Mouse (Mus musculus) lung, adult 2 months (tissue): ENCODE results near the gene Dusp1.

Experiments used
- CTCF ChIP-seq: fragments of 200-500 bp; IDR thresholded peaks from 2 replicates; pipeline ENCODE4 v1.5.1; 2011; ENCODE audit warnings: mild to moderate bottlenecking, low read length, control low read depth; ENCODE audit not compliant: insufficient read depth
- POLR2A ChIP-seq: fragments of 200-500 bp; IDR thresholded peaks from 2 replicates; pipeline ENCODE4 v1.6.1; 2011; ENCODE audit warnings: low read depth, mild to moderate bottlenecking, control low read depth, low read length, borderline replicate concordance; ENCODE audit errors: extremely low read depth

DNA sequence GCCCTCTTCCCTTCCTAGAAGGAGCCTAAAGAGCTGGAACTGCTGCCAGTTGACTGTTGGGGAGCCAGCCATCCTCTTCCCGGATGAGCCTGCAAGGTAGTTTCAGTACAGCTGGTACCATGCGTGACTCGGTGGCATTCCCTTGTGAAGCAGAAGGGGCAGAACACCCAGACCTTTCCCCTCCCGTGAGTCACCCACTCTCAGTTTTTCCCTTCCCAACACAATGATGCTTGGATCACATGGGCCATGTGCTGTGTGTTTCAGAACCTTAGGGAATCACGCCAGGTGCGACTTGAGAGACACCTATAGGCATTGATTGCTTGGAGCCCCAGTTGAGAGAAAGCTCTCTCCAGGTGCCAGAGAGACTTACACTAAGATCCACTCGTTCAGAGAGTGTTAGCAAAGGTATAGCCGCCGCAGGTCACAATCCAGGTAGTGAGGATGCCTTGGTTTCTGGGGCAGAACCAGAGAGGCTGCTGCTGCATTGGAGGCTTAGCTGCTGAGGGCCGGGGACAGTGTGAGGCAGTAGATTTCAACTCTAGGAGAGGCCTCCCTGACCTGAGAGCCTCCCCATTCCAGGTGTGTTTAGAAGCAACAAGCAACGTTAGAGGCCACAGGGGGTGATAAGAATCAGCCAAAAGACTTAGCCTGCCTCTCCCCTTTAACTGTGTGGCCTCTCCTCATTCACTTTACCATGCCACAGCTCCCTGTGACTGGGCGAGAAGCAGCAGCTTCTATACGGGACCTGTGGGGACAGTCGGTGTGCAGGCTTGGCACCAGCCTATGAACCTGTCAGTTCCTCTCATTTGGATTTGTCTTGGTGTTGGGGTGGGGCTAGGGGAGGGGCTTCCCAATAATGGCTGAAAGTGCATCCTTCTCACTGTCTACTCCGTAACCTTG is 51.5 kb downstream of the Dusp1 start:
- no peak for TF ChIP-seq CTCF
- no peak for TF ChIP-seq POLR2A
